Mouse (Mus musculus): ENCODE data around the gene Pga5. TPM values are rescaled to one million over a fixed set of nuclear protein-coding genes. Genes with fewer than 3 reads are reported as not detected.

Pga5 gene
- total RNA-seq, 1 experiment, result 4.9 TPM

DNA sequence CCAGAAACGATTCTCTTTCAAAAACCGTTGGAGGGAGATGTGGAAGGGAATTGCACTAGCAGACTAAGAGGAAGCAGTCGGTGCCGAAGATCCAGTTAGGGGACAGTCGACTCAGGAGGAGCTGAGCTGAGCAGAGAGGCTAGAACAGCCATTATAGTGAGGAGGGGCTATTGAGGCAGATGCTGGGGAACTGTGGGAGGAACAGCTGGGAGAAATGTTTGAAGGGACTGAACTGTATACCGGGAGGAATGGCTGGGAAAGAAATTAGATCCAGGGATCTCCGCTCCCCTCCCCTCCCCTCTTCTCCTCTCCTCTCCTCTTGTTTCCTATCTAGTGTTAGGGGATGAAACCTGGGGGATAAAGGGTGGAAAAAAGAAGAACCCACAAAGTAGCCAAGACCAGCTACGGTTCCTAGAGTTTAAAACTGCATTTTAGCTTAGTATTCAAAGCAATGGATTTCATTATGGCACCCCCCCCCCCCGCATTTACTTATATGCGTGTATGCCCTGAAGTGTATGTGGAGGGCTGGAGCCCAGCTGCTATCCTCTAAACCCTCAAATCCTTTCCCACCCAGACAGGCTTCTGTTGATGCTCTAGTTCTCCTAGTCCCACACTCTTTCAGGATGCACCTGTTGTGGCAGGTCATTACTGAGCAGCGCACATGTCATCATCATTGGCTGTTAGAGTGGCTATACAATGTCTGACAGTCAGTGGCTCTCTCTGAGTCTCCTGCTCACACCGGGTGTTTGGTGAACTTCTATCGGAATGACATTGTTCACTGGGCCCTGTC is 37.1 kb downstream of the Pga5 start:
- Histone ChIP-seq H3K27ac (ENCODE audit: insufficient read depth, low read depth, low read length, poor library complexity, severe bottlenecking) (no peak overlapping the region), H3K9ac (ENCODE audit: insufficient read depth, low read depth, low read length, poor library complexity, severe bottlenecking) (no peak overlapping the region), H3K9me3 (ENCODE audit: control insufficient read depth, insufficient read depth, low read depth, low read length) (no peaks in the 10 kb centered on the region), H3K4me3 (ENCODE audit: insufficient read depth in 1 of 2, low read depth in 1 of 2, low read length in 2 of 2, poor library complexity in 1 of 2, severe bottlenecking in 1 of 2) (no peak overlapping the region), H3K36me3 (ENCODE audit: control insufficient read depth, insufficient read depth, low read length, poor library complexity, severe bottlenecking) (no peaks in the 10 kb centered on the region), H3K4me1 (ENCODE audit: control insufficient read depth in 2 of 2, insufficient read depth in 2 of 2, low read length in 2 of 2, poor library complexity in 1 of 2) (no peaks in the 10 kb centered on the region)
- no peak for TF ChIP-seq ZC3H11A (IDR thresholded peaks at IDR 0.05; ENCODE audit: borderline replicate concordance, low read depth, low read length)
- no peak for TF ChIP-seq ZNF384 (IDR thresholded peaks at IDR 0.05; ENCODE audit: low read depth, low read length)
- no peak for TF ChIP-seq MAFK (IDR thresholded peaks at IDR 0.05; ENCODE audit: insufficient read depth, low read depth, low read length)
- no peak for TF ChIP-seq HCFC1 (IDR thresholded peaks at IDR 0.05; ENCODE audit: borderline replicate concordance, insufficient read depth, low read length)
- no peak for TF ChIP-seq CHD2 (IDR thresholded peaks at IDR 0.05; ENCODE audit: low read depth, low read length)
- in situ Hi-C loops (cut with MboI; ENCODE audit: low sequenced_read_pairs in 2 of 2, unreplicated experiment in 2 of 2), result no loop called here
- DNase-seq (ENCODE audit: low read depth, low spot score), result no peak

DNA sequence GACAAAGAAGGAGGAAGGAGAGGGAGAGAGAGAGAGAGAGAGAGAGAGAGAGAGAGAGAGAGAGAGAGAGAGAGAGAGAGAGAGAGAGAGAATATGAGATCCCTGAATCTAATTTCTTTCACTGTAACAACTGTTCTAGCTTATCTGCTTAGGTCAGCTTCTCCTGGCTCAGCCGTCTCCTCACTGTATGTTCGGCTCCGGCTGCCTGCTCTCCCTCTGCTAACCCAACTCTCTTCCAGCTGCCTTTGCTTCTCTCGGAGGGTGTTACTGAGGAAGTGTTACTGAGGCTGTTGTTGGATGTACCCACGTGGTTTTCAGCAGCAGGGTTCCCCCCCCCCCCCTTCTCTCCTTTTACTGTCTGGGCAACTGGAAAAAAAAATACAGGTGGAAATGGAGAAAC is 37.8 kb downstream of the Pga5 start:
- no peaks in the 10 kb centered on the region for H3K36me3 ChIP-seq (ENCODE audit: control insufficient read depth, insufficient read depth, low read length, poor library complexity, severe bottlenecking)
- TF ChIP-seq MAFK (IDR thresholded peaks at IDR 0.05; ENCODE audit: insufficient read depth, low read depth, low read length) (no peak), ZC3H11A (IDR thresholded peaks at IDR 0.05; ENCODE audit: borderline replicate concordance, low read depth, low read length) (no peak), HCFC1 (IDR thresholded peaks at IDR 0.05; ENCODE audit: borderline replicate concordance, insufficient read depth, low read length) (no peak), ZNF384 (IDR thresholded peaks at IDR 0.05; ENCODE audit: low read depth, low read length) (no peak), CHD2 (IDR thresholded peaks at IDR 0.05; ENCODE audit: low read depth, low read length) (no peak)
- DNase-seq (ENCODE audit: low read depth, low spot score), result no peak
- no peaks in the 10 kb centered on the region for H3K4me1 ChIP-seq (ENCODE audit: control insufficient read depth in 2 of 2, insufficient read depth in 2 of 2, low read length in 2 of 2, poor library complexity in 1 of 2)
- no peak overlapping the region for H3K9ac ChIP-seq (ENCODE audit: insufficient read depth, low read depth, low read length, poor library complexity, severe bottlenecking)
- H3K9me3 ChIP-seq (ENCODE audit: control insufficient read depth, insufficient read depth, low read depth, low read length), result no peaks in the 10 kb centered on the region
- no peak overlapping the region for H3K27ac ChIP-seq (ENCODE audit: insufficient read depth, low read depth, low read length, poor library complexity, severe bottlenecking)
- no peak overlapping the region for H3K4me3 ChIP-seq (ENCODE audit: insufficient read depth in 1 of 2, low read depth in 1 of 2, low read length in 2 of 2, poor library complexity in 1 of 2, severe bottlenecking in 1 of 2)
- in situ Hi-C loops (cut with MboI; ENCODE audit: low sequenced_read_pairs in 2 of 2, unreplicated experiment in 2 of 2), result no loop called here

- H3K9me3 ChIP-seq (ENCODE audit: control insufficient read depth, insufficient read depth, low read depth, low read length), result no peaks in the 10 kb centered on the region
- DNase-seq (ENCODE audit: low read depth, low spot score), result no peak
- no peaks in the 10 kb centered on the region for H3K36me3 ChIP-seq (ENCODE audit: control insufficient read depth, insufficient read depth, low read length, poor library complexity, severe bottlenecking)
- no peak overlapping the region for H3K4me3 ChIP-seq (ENCODE audit: insufficient read depth in 1 of 2, low read depth in 1 of 2, low read length in 2 of 2, poor library complexity in 1 of 2, severe bottlenecking in 1 of 2)
- in situ Hi-C loops (cut with MboI; ENCODE audit: low sequenced_read_pairs in 2 of 2, unreplicated experiment in 2 of 2), result no loop called here
- H3K9ac ChIP-seq (ENCODE audit: insufficient read depth, low read depth, low read length, poor library complexity, severe bottlenecking), result no peak overlapping the region
- TF ChIP-seq ZNF384 (IDR thresholded peaks at IDR 0.05; ENCODE audit: low read depth, low read length) (no peak), CHD2 (IDR thresholded peaks at IDR 0.05; ENCODE audit: low read depth, low read length) (no peak), ZC3H11A (IDR thresholded peaks at IDR 0.05; ENCODE audit: borderline replicate concordance, low read depth, low read length) (no peak), HCFC1 (IDR thresholded peaks at IDR 0.05; ENCODE audit: borderline replicate concordance, insufficient read depth, low read length) (no peak), MAFK (IDR thresholded peaks at IDR 0.05; ENCODE audit: insufficient read depth, low read depth, low read length) (no peak)
- peaks cover 0 to 2% of the 10 kb centered on the region in 2 experiments; a peak in 1 of 4 replicates for H3K4me1 ChIP-seq (ENCODE audit: control insufficient read depth in 2 of 2, insufficient read depth in 2 of 2, low read length in 2 of 2, poor library complexity in 1 of 2)
- no peak overlapping the region for H3K27ac ChIP-seq (ENCODE audit: insufficient read depth, low read depth, low read length, poor library complexity, severe bottlenecking)
Observed at GRCm38 (mm10) chr19:10637840-10638239, 40.0 kb downstream of the Pga5 start.

- Histone ChIP-seq H3K9me3 (ENCODE audit: control insufficient read depth, insufficient read depth, low read depth, low read length) (no peaks in the 10 kb centered on the region), H3K27ac (ENCODE audit: insufficient read depth, low read depth, low read length, poor library complexity, severe bottlenecking) (no peak overlapping the region), H3K4me1 (ENCODE audit: control insufficient read depth in 2 of 2, insufficient read depth in 2 of 2, low read length in 2 of 2, poor library complexity in 1 of 2) (peaks cover 0 to 2% of the 10 kb centered on the region in 2 experiments; a peak in 1 of 4 replicates), H3K9ac (ENCODE audit: insufficient read depth, low read depth, low read length, poor library complexity, severe bottlenecking) (no peak overlapping the region), H3K36me3 (ENCODE audit: control insufficient read depth, insufficient read depth, low read length, poor library complexity, severe bottlenecking) (no peaks in the 10 kb centered on the region), H3K4me3 (ENCODE audit: insufficient read depth in 1 of 2, low read depth in 1 of 2, low read length in 2 of 2, poor library complexity in 1 of 2, severe bottlenecking in 1 of 2) (peak overlapping the region; percentile 16 to 66)
- no peak for DNase-seq (ENCODE audit: low read depth, low spot score)
- TF ChIP-seq HCFC1 (IDR thresholded peaks at IDR 0.05; ENCODE audit: borderline replicate concordance, insufficient read depth, low read length) (no peak), MAFK (IDR thresholded peaks at IDR 0.05; ENCODE audit: insufficient read depth, low read depth, low read length) (no peak), ZNF384 (IDR thresholded peaks at IDR 0.05; ENCODE audit: low read depth, low read length) (no peak), ZC3H11A (IDR thresholded peaks at IDR 0.05; ENCODE audit: borderline replicate concordance, low read depth, low read length) (no peak), CHD2 (IDR thresholded peaks at IDR 0.05; ENCODE audit: low read depth, low read length) (no peak)
- in situ Hi-C loops (cut with MboI; ENCODE audit: low sequenced_read_pairs in 2 of 2, unreplicated experiment in 2 of 2), result no loop called here
Observed at GRCm38 (mm10) chr19:10634872-10635318, 43.0 kb downstream of the Pga5 start.
